Mouse (Mus musculus) kidney, adult 9 months (tissue): ENCODE measurements around the gene Cx3cr1.

Source experiments
- DNase-seq: peaks from one replicate; pipeline ENCODE4 v3.0.0; 2022

Gene Cx3cr1

GRCm38 (mm10) chr9:119972166-119972565 lies 97.5 kb downstream of the Cx3cr1 start:
- DNase-seq, result no peak

- peak; percentile 58 for DNase-seq
Measured at GRCm38 (mm10) chr9:119970763-119971656, 98.7 kb downstream of the Cx3cr1 start.

- DNase-seq, result peak; percentile 82
Measured at GRCm38 (mm10) chr9:119970221-119970620, 99.5 kb downstream of the Cx3cr1 start.

DNA sequence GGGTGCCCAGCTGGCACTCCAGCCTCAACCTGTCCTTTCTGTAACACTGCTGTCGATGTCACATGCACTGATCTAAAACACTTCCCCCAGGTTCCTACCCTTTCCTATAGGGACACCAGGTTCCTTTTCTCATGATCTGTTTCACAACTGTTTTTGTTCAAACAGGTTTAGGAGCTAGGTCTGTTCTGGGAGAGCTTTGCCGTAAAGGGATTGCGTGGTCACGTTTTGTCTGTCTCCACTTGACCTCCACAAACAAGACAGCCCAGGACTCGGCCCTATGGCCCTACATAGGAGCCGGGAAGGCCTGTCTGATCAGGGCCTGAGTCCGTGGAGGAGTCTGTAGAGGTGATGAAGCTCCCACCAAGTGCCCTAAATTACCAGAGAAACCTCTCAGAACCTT lies 99.9 kb downstream of the Cx3cr1 start:
- DNase-seq, result no peak

DNA sequence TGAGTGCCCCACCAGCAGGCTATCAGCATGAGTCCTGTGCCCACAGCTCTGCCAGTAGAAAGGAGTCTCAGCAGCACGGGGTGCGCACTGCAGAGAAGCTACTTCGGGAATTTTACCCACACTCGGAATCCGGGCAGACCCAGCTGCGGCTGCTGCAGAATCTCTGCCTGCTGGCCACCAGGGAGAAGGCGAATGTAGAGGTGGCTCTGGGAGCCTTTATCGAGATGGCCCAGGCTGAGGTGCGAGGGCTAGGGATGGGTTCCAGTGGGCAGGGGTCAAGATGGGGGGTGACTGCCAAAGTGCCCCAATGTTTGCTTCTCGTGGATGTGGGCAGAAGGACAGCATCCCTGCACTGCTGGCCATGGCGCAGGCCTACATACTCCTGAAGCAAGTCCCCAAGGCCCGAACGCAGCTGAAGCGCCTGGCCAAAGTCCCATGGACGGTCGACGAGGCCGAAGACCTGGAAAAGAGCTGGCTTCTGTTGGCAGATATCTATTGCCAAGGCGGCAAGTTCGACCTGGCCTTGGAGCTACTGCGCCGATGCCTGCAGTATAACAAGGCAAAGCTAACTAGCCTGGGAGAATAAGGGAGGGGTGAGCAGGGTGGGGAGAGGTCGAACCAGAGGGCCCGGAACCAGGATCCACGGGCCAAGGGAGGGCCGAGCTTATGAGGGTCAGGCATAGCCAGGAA lies 103.3 kb downstream of the Cx3cr1 start:
- DNase-seq, result no peak

DNA sequence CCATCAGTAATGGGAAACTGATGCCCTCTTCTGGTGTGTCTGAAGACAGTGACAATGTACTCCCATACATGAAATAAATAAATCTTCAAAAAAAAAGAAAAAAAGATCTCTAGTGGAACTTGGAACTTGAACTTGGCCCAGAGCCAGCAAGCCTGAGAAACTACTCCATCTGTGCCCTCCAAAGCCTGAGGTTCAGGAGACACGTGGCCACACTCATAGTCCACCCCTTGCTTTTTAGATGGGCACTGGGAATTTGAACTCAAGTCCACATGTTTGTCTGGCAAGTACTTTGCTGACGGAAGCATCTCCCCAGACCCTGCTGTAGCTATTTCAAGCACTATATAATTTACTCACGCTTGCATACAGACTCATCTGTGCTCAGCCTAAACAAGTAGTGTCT lies 104.5 kb downstream of the Cx3cr1 start:
- peak; percentile 69 for DNase-seq

- DNase-seq, result peak; percentile 55
Measured at GRCm38 (mm10) chr9:119964206-119964605, 105.5 kb downstream of the Cx3cr1 start.

- DNase-seq, result peak; percentile 81
Measured at GRCm38 (mm10) chr9:119962987-119963667, 106.6 kb downstream of the Cx3cr1 start.

GRCm38 (mm10) chr9:119962216-119962615 lies 107.5 kb downstream of the Cx3cr1 start:
- DNase-seq, result no peak

DNA sequence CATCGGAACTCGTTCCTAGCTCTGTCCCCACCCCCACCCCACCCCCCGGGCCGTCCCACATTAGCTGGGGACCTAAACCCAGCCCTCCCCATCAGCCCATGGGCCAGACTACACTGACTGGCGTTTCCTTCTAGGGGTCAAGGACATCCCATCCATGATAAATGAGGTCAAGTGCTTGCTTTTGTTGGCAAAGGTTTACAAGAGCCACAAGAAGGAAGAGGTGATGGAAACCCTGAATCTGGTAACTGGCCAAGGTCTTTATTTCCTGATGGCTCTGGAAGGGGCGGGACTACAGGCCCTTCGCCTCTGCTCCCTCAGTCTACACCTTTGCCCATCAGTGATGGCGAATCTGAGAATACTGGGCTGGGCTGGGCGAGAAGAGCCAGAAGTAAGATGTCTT lies 110.8 kb downstream of the Cx3cr1 start:
- no peak for DNase-seq

DNA sequence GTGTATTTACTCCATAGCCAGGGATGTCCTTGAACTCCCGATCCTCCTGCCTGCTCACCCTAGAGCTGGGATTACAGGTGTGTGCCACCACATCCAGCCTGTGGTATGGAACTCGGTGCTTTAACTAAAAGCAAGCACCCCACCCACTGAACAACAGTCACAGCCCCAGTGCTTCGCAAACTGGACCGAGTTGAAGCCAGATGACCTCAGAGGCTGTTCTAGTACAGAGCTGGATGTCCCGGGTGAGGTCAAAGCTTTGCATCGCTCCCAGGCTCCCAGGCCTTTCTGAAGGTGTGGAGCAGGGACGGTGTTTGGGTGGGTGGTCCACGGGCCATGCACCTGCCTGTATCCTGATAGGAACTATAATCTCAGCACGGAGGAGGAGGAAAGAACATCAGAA lies 118.3 kb downstream of the Cx3cr1 start:
- no peak for DNase-seq

DNA sequence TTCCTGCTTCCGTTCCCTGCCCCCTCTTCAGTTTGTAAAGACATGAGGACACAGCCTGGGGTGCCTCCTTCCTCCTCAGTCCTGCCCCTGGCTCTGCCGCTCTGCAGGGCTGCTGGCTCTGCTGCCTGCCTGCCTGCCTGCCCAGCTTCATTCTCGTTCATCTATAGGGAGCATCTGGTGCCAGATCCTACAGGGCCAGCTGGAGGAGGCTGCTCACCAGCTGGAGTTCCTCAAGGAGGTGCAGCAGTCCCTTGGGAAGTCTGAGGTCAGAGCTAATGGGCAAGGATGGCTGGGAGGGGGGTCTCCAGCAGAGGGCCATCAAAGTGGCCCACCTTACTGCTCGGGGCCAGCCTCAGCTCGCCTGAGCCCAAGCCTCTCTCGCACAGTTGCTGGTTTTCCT lies 119.2 kb downstream of the Cx3cr1 start:
- no peak for DNase-seq

DNA sequence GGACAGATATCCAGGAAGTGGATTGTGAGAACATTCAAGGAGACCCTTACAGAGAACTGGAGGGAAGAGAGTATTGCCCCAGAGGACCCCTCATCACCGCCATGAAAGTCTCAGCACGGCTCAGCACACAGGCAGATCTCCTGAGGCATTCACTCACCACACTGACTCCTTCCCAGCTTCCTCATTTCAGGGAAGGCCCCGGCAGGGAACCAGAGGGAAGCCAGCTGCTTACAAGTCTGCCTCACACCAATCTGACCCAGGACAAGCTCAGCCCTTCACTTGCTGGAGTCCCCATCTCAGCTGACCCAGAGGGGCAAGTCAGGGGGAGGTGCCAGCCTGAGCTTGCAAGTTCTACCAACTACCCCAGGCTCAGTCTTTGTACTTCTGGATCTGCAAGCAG lies 120.9 kb downstream of the Cx3cr1 start:
- no peak for DNase-seq

DNA sequence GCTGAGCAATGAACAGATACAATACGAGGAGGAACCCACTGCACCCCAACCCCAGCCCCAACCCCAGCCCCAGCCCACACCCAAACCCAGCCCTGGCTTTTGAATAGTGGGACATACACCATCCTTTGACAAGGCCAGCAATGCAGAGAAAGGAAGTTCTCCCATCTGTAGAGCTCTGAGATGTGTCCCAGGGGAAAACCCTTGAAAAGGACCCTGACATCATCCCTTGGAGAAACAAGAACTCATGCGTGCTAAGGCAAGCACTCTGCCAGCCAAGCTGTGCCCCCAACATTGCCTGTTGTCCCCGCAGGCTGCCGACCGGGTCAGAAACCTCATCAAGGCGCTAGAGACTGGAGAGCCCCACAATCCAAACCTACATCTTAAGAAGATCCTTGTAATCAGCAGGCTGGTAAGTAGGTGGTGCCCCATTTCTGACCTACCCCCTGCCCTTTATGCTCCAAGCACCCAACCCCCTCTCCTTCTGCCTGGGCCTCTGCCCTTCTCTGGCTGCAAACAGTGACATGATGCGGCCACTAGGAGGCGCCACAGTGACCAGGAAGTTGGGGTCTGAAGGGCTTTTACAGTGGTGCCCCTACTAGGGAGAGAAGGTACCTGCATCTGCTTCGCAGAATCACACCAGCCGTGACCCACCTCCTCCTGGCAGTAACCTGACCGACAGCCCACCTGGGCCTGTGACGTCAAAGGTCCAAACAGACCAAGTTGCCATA lies 124.3 kb downstream of the Cx3cr1 start:
- DNase-seq, result no peak

DNA sequence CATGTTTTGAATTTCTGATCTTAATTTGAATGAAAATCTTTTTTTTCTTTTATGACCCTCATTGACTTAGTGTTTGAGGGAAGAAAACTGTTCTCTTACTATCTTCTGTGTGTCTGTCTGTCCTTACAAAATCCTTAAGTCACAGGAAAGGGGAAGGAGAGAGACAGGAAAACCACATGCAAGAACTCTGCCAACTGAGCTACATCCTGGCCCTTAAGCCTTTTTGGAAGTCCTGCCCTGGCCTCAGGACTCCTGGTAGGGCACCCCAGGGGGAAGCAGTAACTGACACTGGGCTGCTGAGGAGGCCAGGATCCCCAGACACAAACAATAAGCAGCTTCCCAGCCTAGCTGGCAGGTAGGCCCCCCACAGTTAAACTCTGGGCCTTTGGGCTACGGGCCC lies 126.4 kb downstream of the Cx3cr1 start:
- no peak for DNase-seq

DNA sequence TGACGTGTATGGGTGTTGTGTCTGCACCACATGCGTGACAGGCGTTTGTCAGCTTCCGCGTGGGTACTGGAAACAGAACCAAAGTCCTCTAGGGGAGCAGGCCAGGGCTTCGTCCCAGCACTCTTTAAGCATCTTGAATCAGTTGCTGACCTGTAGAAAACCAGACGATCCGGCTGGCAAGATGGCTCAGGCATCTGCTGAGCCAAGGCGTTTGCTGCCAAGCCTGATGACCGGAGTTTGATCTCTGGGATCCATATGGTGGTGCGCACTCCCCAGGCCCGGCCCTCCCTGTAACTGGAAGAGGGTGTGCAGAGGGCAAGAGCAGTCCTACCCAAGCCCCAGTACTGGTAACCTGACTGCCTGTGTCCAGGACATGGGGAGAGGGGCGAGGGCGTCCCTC lies 127.8 kb downstream of the Cx3cr1 start:
- no peak for DNase-seq

DNA sequence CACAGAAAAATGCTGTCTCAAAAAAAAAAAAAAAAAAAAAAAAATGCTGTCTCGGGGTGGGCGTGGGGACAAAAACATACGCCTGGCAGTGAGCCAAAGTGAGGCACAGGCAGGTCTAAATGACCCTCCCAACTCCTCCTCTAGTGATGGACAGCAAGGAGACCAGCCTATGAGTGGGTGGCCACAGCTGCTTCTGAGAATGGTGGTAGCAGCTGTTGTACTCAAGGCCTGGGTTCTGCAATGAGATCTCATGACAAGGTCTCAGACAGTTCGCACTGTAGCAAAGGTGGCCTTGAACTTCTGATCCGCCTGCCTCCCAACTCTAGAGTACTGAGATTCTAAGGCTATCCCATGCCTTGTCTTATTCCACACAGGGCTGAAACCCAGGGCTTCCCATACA lies 128.3 kb downstream of the Cx3cr1 start:
- DNase-seq, result no peak

DNA sequence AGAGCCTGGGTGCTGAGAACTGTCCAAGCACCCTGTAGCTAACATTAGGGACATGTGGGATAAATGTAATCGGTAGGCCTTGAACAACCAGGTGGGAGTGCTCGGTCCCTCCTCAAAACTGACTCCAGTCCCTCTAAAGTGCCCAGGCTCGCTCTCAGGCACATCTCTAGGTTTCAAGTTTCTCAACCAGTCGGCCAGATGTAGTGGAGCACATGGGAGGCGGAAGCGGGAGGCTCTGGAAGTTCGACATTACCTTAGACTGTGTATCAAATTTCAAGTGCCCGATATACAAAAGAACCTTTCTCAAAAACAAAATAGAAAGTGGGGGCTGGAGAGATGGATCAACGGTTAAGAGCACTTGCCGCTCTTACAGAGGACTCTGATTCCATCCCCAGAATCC lies 130.0 kb downstream of the Cx3cr1 start:
- DNase-seq, result no peak

- DNase-seq, result no peak
Measured at GRCm38 (mm10) chr9:119938496-119938895, 131.2 kb downstream of the Cx3cr1 start.

DNA sequence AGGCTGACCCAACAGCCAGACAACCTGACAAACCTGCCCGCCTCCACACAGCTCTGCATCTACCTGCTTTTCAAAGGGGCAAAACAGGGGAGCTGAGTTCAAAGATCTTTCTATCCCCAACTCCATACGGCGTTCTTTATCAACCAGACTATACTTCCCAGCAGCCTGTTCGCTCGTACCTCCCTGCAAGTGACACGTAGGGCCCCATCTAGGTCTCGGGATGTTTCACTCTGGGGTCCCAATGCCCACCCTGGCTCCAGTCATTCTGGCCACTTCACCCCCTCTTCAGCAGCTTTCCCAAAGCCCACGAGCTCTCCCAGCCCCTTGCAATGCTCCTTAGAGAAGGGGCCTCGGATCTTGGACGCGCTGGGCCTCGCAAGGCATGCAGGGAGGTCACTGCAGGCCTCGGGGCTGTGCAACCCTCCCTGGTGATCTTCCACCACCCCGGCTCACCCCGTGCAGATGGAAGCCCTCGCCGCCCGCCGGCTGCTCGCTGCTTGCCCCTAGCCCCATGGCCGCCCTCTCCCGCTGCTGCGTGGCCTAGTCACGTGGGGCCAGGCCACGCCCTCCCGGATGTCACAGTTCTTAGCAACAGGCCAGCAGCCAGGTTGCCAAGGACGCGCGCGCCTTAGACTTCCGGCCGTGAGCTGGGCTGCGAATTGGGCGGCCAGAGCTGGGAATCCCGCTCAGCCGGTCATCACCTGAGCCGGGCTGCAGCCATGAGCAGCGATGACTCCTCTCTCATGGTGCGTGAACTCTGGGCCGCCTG lies 132.5 kb downstream of the Cx3cr1 start, which contains the start of the genes Gorasp1 and Ttc21a:
Gene Gorasp1 (minus strand): TSS at position 561 of the 769 bp plus-strand sequence.
Gene Ttc21a (plus strand): TSS at position 602 of the 769 bp plus-strand sequence.
- peak; percentile 97 for DNase-seq

DNA sequence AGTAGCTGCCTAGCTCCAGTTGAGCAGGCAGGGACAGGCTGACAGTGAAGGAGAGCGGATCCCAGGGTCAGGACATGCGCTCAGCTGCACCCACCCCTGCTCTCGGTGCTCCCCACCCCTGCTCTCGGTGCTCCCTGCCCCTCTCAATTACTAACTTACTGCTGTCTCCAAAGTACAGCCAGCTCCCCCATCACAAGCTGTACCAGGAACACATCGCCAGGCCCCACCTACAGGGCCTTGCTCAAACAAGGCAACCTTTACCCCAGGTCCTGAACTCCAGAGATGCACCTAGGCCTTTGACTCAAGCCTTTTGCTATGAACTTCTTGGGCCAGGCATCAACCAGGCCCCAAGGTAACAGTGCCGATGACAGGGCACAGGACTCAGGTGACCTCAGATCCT lies 136.0 kb downstream of the Cx3cr1 start:
- DNase-seq, result peak; percentile 69

- peak; percentile 87 for DNase-seq
Measured at GRCm38 (mm10) chr9:119932358-119932757, 137.3 kb downstream of the Cx3cr1 start.
